Mouse (Mus musculus): ENCODE data around the gene Drp2. TPM values are rescaled to one million over a fixed set of nuclear protein-coding genes. Genes with fewer than 3 reads are reported as not detected.

Drp2 gene
- polyA plus RNA-seq, 1 experiment from 2014 or later, result 8.4 TPM

DNA sequence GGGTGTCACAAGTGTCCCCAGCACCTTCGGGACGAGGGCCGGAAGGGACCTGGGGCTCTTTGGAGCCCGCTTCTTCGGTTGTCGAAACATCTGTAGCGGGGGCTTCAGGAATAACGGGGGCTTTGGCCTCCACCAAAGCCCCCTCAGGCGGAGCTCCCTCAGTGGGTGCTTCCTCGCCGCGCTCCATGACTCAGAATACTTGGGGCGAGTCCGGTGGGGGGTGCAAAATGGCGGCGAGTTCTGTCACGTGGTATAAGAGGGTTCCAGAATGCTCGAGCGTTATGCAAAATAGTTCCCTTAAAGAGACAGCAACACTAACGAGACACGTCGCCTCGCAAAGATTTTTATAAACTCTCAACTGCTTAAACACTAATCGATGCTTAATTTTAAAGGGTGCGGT is 71.9 kb downstream of the Drp2 start, which contains the start of gene Taf7l:
Gene Taf7l (minus strand): TSS at position 201 of the 400 bp plus-strand sequence.
- DNase-seq (ENCODE audit: low spot score) (no peak), ATAC-seq (ENCODE audit: low FRiP score) (no peak)
- Histone ChIP-seq H3K9ac (ENCODE audit: low read depth, low read length) (no peak within 1 kb of the TSS), H3K36me3 (ENCODE audit: control insufficient read depth, insufficient read depth, low read length) (no peaks in the 10 kb centered on the region), H3K27ac (ENCODE audit: low read depth, low read length) (no peak within 1 kb of the TSS), H3K4me2 (replicated peaks; ENCODE audit: low read depth, low read length) (no peak within 1 kb of the TSS), H3K27me3 (ENCODE audit: control insufficient read depth, insufficient read depth, low read length) (no peaks in the 10 kb centered on the region), H3K4me3 (ENCODE audit: low read depth, low read length) (no peak within 1 kb of the TSS), H3K9me3 (ENCODE audit: control insufficient read depth, low read length) (no peaks in the 10 kb centered on the region), H3K4me1 (replicated peaks; ENCODE audit: control insufficient read depth, insufficient read depth, low read length) (no peaks in the 10 kb centered on the region)
- WGBS, result 91% methylated on average over 25 of the region's 25 CpGs

GRCm38 (mm10) chrX:134481720-134482119 is 77.4 kb downstream of the Drp2 start:
- DNase-seq (ENCODE audit: low spot score) (no peak), ATAC-seq (ENCODE audit: low FRiP score) (no peak)
- Histone ChIP-seq H3K27me3 (ENCODE audit: control insufficient read depth, insufficient read depth, low read length) (no peaks in the 10 kb centered on the region), H3K27ac (ENCODE audit: low read depth, low read length) (no peak overlapping the region), H3K4me1 (replicated peaks; ENCODE audit: control insufficient read depth, insufficient read depth, low read length) (no peaks in the 10 kb centered on the region), H3K4me2 (replicated peaks; ENCODE audit: low read depth, low read length) (no peak overlapping the region), H3K36me3 (ENCODE audit: control insufficient read depth, insufficient read depth, low read length) (no peaks in the 10 kb centered on the region), H3K4me3 (ENCODE audit: low read depth, low read length) (no peak overlapping the region), H3K9ac (ENCODE audit: low read depth, low read length) (no peak overlapping the region), H3K9me3 (ENCODE audit: control insufficient read depth, low read length) (no peaks in the 10 kb centered on the region)
- WGBS, result 67% methylated on average over 3 of the region's 3 CpGs

DNA sequence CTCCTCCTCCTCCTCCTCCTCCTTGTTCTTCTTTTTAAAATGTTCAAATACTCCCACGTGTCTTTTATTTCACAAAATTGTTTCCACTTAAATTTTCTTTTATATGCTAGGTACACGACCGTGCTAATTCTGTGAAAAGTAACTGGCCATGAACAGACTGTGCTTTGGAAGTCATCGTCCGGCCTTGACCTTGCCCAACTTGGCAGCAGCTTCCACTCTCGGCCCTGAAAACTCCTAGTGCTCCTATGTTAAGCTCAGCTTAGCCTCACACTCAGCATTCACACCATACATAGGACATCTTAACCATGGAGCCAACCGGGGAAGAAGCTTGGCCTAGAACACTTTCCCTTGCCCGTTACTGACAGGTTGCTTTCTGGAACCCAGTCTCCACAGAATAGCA is 96.3 kb downstream of the Drp2 start:
- no peaks in the 10 kb centered on the region for H3K9me3 ChIP-seq (ENCODE audit: control insufficient read depth, low read length)
- no peaks in the 10 kb centered on the region for H3K4me1 ChIP-seq (replicated peaks; ENCODE audit: control insufficient read depth, insufficient read depth, low read length)
- no peaks in the 10 kb centered on the region for H3K36me3 ChIP-seq (ENCODE audit: control insufficient read depth, insufficient read depth, low read length)
- ATAC-seq (ENCODE audit: low FRiP score), result no peak
- no peak for DNase-seq (ENCODE audit: low spot score)
- no peaks in the 10 kb centered on the region for H3K27me3 ChIP-seq (ENCODE audit: control insufficient read depth, insufficient read depth, low read length)
- WGBS, result 86% methylated on average over 8 of the region's 8 CpGs
- no peak overlapping the region for H3K4me3 ChIP-seq (ENCODE audit: low read depth, low read length)
- no peak overlapping the region for H3K27ac ChIP-seq (ENCODE audit: low read depth, low read length)
- H3K9ac ChIP-seq (ENCODE audit: low read depth, low read length), result no peak overlapping the region
- no peak overlapping the region for H3K4me2 ChIP-seq (replicated peaks; ENCODE audit: low read depth, low read length)

Other genes starting within 250 kb of the Drp2 start
- gene Xkrx, start 242.5 kb upstream of the Drp2 start, polyA plus RNA-seq (2014; fragmentation: Nextera tagmentation; extraction: Ambion mirVana), result 0.11 TPM in 1 of 2 replicates, not detected in the other
- gene Arl13a, start 217.1 kb upstream of the Drp2 start, polyA plus RNA-seq (2014; fragmentation: Nextera tagmentation; extraction: Ambion mirVana), result not detected in 2 replicates
- 0.11 TPM in 1 of 2 replicates, not detected in the other for gene Nox1, start 182.6 kb upstream of the Drp2 start, polyA plus RNA-seq (2014; fragmentation: Nextera tagmentation; extraction: Ambion mirVana)
- gene Trmt2b, start 127.6 kb upstream of the Drp2 start, polyA plus RNA-seq (2014; fragmentation: Nextera tagmentation; extraction: Ambion mirVana), result 7.3 and 7.6 TPM in 2 replicates
- gene Tmem35a, start 109.3 kb upstream of the Drp2 start, polyA plus RNA-seq (2014; fragmentation: Nextera tagmentation; extraction: Ambion mirVana), result 27.9 and 31.5 TPM in 2 replicates
- gene Cenpi, start 96.5 kb upstream of the Drp2 start, polyA plus RNA-seq (2014; fragmentation: Nextera tagmentation; extraction: Ambion mirVana), result 27.6 and 28.2 TPM in 2 replicates
- gene Taf7l, start 71.9 kb downstream of the Drp2 start, polyA plus RNA-seq (2014; fragmentation: Nextera tagmentation; extraction: Ambion mirVana), result 0.14 TPM in 1 of 2 replicates, not detected in the other
- 59.6 and 72.6 TPM in 2 replicates for gene Timm8a1, start 137.3 kb downstream of the Drp2 start, polyA plus RNA-seq (2014; fragmentation: Nextera tagmentation; extraction: Ambion mirVana)
- 1.1 and 1.2 TPM in 2 replicates for gene Btk, start 179.0 kb downstream of the Drp2 start, polyA plus RNA-seq (2014; fragmentation: Nextera tagmentation; extraction: Ambion mirVana)
- gene Rpl36a, start 181.1 kb downstream of the Drp2 start, polyA plus RNA-seq (2014; fragmentation: Nextera tagmentation; extraction: Ambion mirVana), result 279 and 285 TPM in 2 replicates
- 3.0 and 5.0 TPM in 2 replicates for gene Gla, start 196.6 kb downstream of the Drp2 start, polyA plus RNA-seq (2014; fragmentation: Nextera tagmentation; extraction: Ambion mirVana)
- gene Hnrnph2, start 196.6 kb downstream of the Drp2 start, polyA plus RNA-seq (2014; fragmentation: Nextera tagmentation; extraction: Ambion mirVana), result 127 and 174 TPM in 2 replicates